ENCODE assay signal across 8 mouse cellular contexts in genomic region chr1:43730491-43730924, GRCm38 (mm10). TPM values are rescaled to one million over a fixed set of nuclear protein-coding genes. Genes with fewer than 3 reads are reported as not detected.
DNase-seq lines count a peak whose midpoint lies in the region; ATAC-seq and TF ChIP-seq lines count a peak whose summit lies in the region.
"Had no signal": no experiment of that assay in that cellular context is flagged by ENCODE, and none has a peak within 500 bp of the region (broad histone marks: within the 10 kb centered on the region; RNA-seq: fewer than 3 reads in every experiment).

Gene 1500015O10Rik, plus strand, starts transcription at chr1:43730602.

- peak within 1 kb of the TSS; percentile 50 for H3K4me3 ChIP-seq in gastrocnemius, adult 2 months
- H3K4me3 ChIP-seq in intestine, embryonic 16.5 days (ENCODE audit: low read length) = no peak within 1 kb of the TSS

- no peak within 1 kb of the TSS for H3K9ac ChIP-seq in intestine, embryonic 16.5 days (ENCODE audit: low read depth, low read length)

- H3K27ac ChIP-seq in gastrocnemius, adult 2 months = peak within 1 kb of the TSS; percentile 16
- H3K27ac ChIP-seq in intestine, embryonic 16.5 days (ENCODE audit: low read length) = no peak within 1 kb of the TSS

- intact Hi-C loops in gastrocnemius, adult 2 months (cut with DNase I) = no loop called here
- intact Hi-C loops in left cerebral cortex, postnatal 25 days (cut with DNase I) = loop anchor here (10.0 kb wide), 1 partner anchor 286 kb away; the partner anchor contains the start of gene Nck2

- 59% methylated on average over 16 of the region's 16 CpGs for WGBS in intestine, embryonic 16.5 days

- peak; percentile 33; the same call in 1 of the 2 replicates for ATAC-seq in intestine, embryonic 16.5 days

- H3K4me1 ChIP-seq in intestine, embryonic 16.5 days (ENCODE audit: control insufficient read depth, insufficient read depth, low read length) = no peaks in the 10 kb centered on the region

- no peak for TF ChIP-seq CTCF in gastrocnemius, adult 2 months (IDR thresholded peaks at IDR 0.05)

- DNase-seq in R1 (ENCODE audit: low read depth, low spot score) = peak; percentile 32
- DNase-seq in brain, embryonic 18.5 days (ENCODE audit: low read depth, low spot score) = peak; percentile 49
- peak; percentile 69 for DNase-seq in gastrocnemius, adult 2 months
- peak; percentile 16 to 46 for DNase-seq in left cerebral cortex, postnatal 25 days (ENCODE audit: low spot score in 2 of 2)
- DNase-seq in retina, postnatal 7 days (ENCODE audit: low read depth, low spot score) = peak; percentile 16
- no peak for DNase-seq in thymus, postnatal 25 days

- no peaks in the 10 kb centered on the region for H3K36me3 ChIP-seq in intestine, embryonic 16.5 days (ENCODE audit: control insufficient read depth, insufficient read depth, low read length)

- no peaks in the 10 kb centered on the region for H3K27me3 ChIP-seq in intestine, embryonic 16.5 days (replicated peaks; ENCODE audit: control insufficient read depth, insufficient read depth, low read length)

- no peak within 1 kb of the TSS for H3K4me2 ChIP-seq in intestine, embryonic 16.5 days (ENCODE audit: low read depth, low read length)

- H3K9me3 ChIP-seq in intestine, embryonic 16.5 days (ENCODE audit: control insufficient read depth, low read length) = no peaks in the 10 kb centered on the region

RNA-seq across cellular contexts. Expression of gene 1500015O10Rik, which starts in this region (rescaled TPM):
- 1 to 10 TPM; 2.7 to 9.3 TPM for total RNA-seq in gastrocnemius, adult 2 months (2021)
- polyA plus RNA-seq in intestine, embryonic 16.5 days (2015; fragmentation: Nextera tagmentation; extraction: Ambion mirVana) = 2.9 and 3.2 TPM in 2 replicates
- 1 to 10 TPM; 3.4 to 7.2 TPM for total RNA-seq in left cerebral cortex, postnatal 25 days (2021)
- total RNA-seq: common myeloid progenitor, adult 5-6 weeks had no signal
